Comparison of ENCODE assay signal across 1 mouse cellular context in genomic region chr8:70158069-70158853, GRCm38 (mm10).
TF ChIP-seq lines count a peak whose summit lies in the region.

No protein-coding gene starts in this region.

TF ChIP-seq in CH12.LX, 34 proteins besides CTCF, POLR2A, EP300 and RAD21:
- TF ChIP-seq ELF1 (IDR thresholded peaks at IDR 0.05; ENCODE audit: low read depth, low read length) (peak; percentile 78), CHD2 (IDR thresholded peaks at IDR 0.05; ENCODE audit: low read length) (peak; percentile 81), KAT2A (IDR thresholded peaks at IDR 0.05; ENCODE audit: insufficient replicate concordance, low read length) (peak; percentile 63; the same call in 1 of the 2 replicates), E2F4 (IDR thresholded peaks at IDR 0.05; ENCODE audit: insufficient replicate concordance, low read depth, low read length) (peak; percentile 18; the same call in 1 of the 2 replicates), GABPA (IDR thresholded peaks at IDR 0.05; ENCODE audit: insufficient replicate concordance, low read depth, low read length) (no peak), IRF4 (IDR thresholded peaks at IDR 0.05; ENCODE audit: low read depth, low read length) (peak; percentile 98), ZNF384 (IDR thresholded peaks at IDR 0.05; ENCODE audit: low read depth, low read length) (peak; percentile 66; the same call in 1 of the 2 replicates), ZMIZ1 (IDR thresholded peaks at IDR 0.05; ENCODE audit: low read depth, low read length) (peak; percentile 69), RCOR1 (conservative IDR thresholded peaks at IDR 0.05; ENCODE audit: low read depth, low read length) (peak; percentile 99), POLR2AphosphoS2 (IDR thresholded peaks at IDR 0.05; ENCODE audit: low read depth, low read length) (peak; percentile 35; the same call in 1 of the 2 replicates), NRF1 (IDR thresholded peaks at IDR 0.05; ENCODE audit: low read depth, low read length) (peak; percentile 40; the same call in 1 of the 2 replicates), MYC (IDR thresholded peaks at IDR 0.05; ENCODE audit: low read depth, low read length) (peak; percentile 97; the same call in 1 of the 2 replicates), MAZ (IDR thresholded peaks at IDR 0.05; ENCODE audit: low read depth, low read length) (peak; percentile 98), ETS1 (conservative IDR thresholded peaks at IDR 0.05; ENCODE audit: low read depth, low read length) (peak; percentile 95), ZC3H11A (IDR thresholded peaks at IDR 0.05; ENCODE audit: low read depth, low read length) (no peak; the same call in 1 of the 2 replicates), JUN (IDR thresholded peaks at IDR 0.05; ENCODE audit: insufficient read depth, low read depth, low read length) (peak; percentile 10; the same call in 1 of the 2 replicates), USF2 (conservative IDR thresholded peaks at IDR 0.05; ENCODE audit: low read depth, low read length) (no peak), BHLHE40 (IDR thresholded peaks at IDR 0.05; ENCODE audit: low read depth, low read length) (peak; percentile 99), ZKSCAN1 (IDR thresholded peaks at IDR 0.05; ENCODE audit: borderline replicate concordance, low read depth, low read length) (no peak), MAFK (IDR thresholded peaks at IDR 0.05; ENCODE audit: insufficient replicate concordance, low read length) (peak; percentile 55), HCFC1 (IDR thresholded peaks at IDR 0.05; ENCODE audit: low read depth, low read length) (peak; percentile 67), CHD1 (IDR thresholded peaks at IDR 0.05; ENCODE audit: low read depth, low read length) (peak; percentile 81; the same call in 1 of the 2 replicates), UBTF (IDR thresholded peaks at IDR 0.05; ENCODE audit: low read depth, low read length) (peak; percentile 87; the same call in 1 of the 2 replicates), JUND (conservative IDR thresholded peaks at IDR 0.05; ENCODE audit: low read depth, low read length) (no peak), NELFE (IDR thresholded peaks at IDR 0.05; ENCODE audit: low read depth, low read length) (no peak; the same call in 1 of the 2 replicates), TCF12 (IDR thresholded peaks at IDR 0.05; ENCODE audit: low read depth, low read length) (peak; percentile 100), SIN3A (IDR thresholded peaks at IDR 0.05; ENCODE audit: low read length) (peak; percentile 90), PAX5 (IDR thresholded peaks at IDR 0.05; ENCODE audit: low read length) (no peak), SMC3 (IDR thresholded peaks at IDR 0.05; ENCODE audit: low read depth, low read length) (peak; percentile 16; the same call in 1 of the 2 replicates), MAX (IDR thresholded peaks at IDR 0.05; ENCODE audit: low read length) (peak; percentile 97), USF1 (IDR thresholded peaks at IDR 0.05; ENCODE audit: low read depth, low read length) (no peak), MEF2A (IDR thresholded peaks at IDR 0.05; ENCODE audit: borderline replicate concordance, low read depth, low read length) (peak; percentile 90), TBP (conservative IDR thresholded peaks at IDR 0.05; ENCODE audit: low read depth, low read length) (peak; percentile 81), MXI1 (IDR thresholded peaks at IDR 0.05; ENCODE audit: low read depth, low read length) (peak; percentile 81)
TF ChIP-seq in CH12.LX: peak in this region for 26.
